Mouse (Mus musculus) inflammation-experienced regulatory T-cells (primary cell): Measurements from ENCODE around the gene Nhlh1. TPM values are rescaled to one million over a fixed set of nuclear protein-coding genes. Genes with fewer than 3 reads are reported as not detected.

Experiments
- polyA plus RNA-seq, 2 experiments: library from polyadenylated mRNA; unstranded; fragments of 100-300 nt; shearing (Covaris generic); gene quantifications; one replicate each; pipeline ENCODE4 v1.2.1; 2017

Gene Nhlh1
- polyA plus RNA-seq, result under 1 TPM in 1 of 2 experiments, not detected in 1; 0.78 TPM

GRCm38 (mm10) chr1:172057491-172057921 lies at the start of gene Nhlh1:
TSS of gene Nhlh1 (minus strand) at chr1:172057573.

GRCm38 (mm10) chr1:172082101-172082898 lies 24.9 kb upstream of the Nhlh1 start, which contains the start of the genes Copa and Ncstn:
TSS of gene Copa (plus strand) at chr1:172082529.
TSS of gene Ncstn (minus strand) at chr1:172082795.

GRCm38 (mm10) chr1:172028394-172029275 lies 28.7 kb downstream of the Nhlh1 start, which contains the start of gene Vangl2:
TSS of gene Vangl2 (minus strand) at chr1:172028444.

Other genes with a start within 250 kb of the Nhlh1 start
- 100 to 1,000 TPM; 128 to 133 TPM for gene Cd84, start 217.9 kb downstream of the Nhlh1 start, polyA plus RNA-seq
- under 1 TPM; 0.32 to 0.47 TPM for gene Gm10521, start 161.9 kb downstream of the Nhlh1 start, polyA plus RNA-seq
- gene Slamf6, start 140.1 kb downstream of the Nhlh1 start, polyA plus RNA-seq, result 100 to 1,000 TPM; 436 to 467 TPM
- under 1 TPM; 0.72 to 0.95 TPM for gene Vangl2, start 29.1 kb downstream of the Nhlh1 start, polyA plus RNA-seq
- gene Copa, start 25.0 kb upstream of the Nhlh1 start, polyA plus RNA-seq, result 100 to 1,000 TPM; 198 to 237 TPM
- 100 to 1,000 TPM; 131 to 141 TPM for gene Ncstn, start 25.2 kb upstream of the Nhlh1 start, polyA plus RNA-seq
- 10 to 100 TPM; 44.8 to 54.5 TPM for gene Pex19, start 69.2 kb upstream of the Nhlh1 start, polyA plus RNA-seq
- 100 to 1,000 TPM; 104 to 123 TPM for gene Dcaf8, start 90.5 kb upstream of the Nhlh1 start, polyA plus RNA-seq
- gene Pea15a, start 149.2 kb upstream of the Nhlh1 start, polyA plus RNA-seq, result 10 to 100 TPM; 55.8 to 83.7 TPM
- not detected for gene Casq1, start 162.3 kb upstream of the Nhlh1 start, polyA plus RNA-seq
- gene Atp1a4, start 200.8 kb upstream of the Nhlh1 start, polyA plus RNA-seq, result 1 to 10 TPM in 1 of 2 experiments, not detected in 1; 1.2 TPM
- 10 to 100 TPM; 30.5 to 47.2 TPM for gene Igsf8, start 204.1 kb upstream of the Nhlh1 start, polyA plus RNA-seq
- 1 to 10 TPM in 1 of 2 experiments, under 1 TPM in 1; 0.22 to 2.1 TPM for gene Atp1a2, start 240.5 kb upstream of the Nhlh1 start, polyA plus RNA-seq